15 mouse cellular contexts compared by ENCODE assay signal in genomic region chr5:103701466-103701865, GRCm38 (mm10). TPM values are rescaled to one million over a fixed set of nuclear protein-coding genes. Genes with fewer than 3 reads are reported as not detected.
DNase-seq lines count a peak whose midpoint lies in the region; ATAC-seq and TF ChIP-seq lines count a peak whose summit lies in the region.
"Had no signal": no experiment of that assay in that cellular context is flagged by ENCODE, and none has a peak within 500 bp of the region (broad histone marks: within the 10 kb centered on the region; RNA-seq: fewer than 3 reads in every experiment).

No protein-coding gene starts in this region.

- ATAC-seq in common myeloid progenitor, adult 5-6 weeks (replicated peaks; ENCODE audit: low read depth, poor library complexity, severe bottlenecking) = 0 out of 2 replicates have a peak, but pooled peaks have one; percentile 26
- no peak for ATAC-seq in stomach, postnatal 0 days (ENCODE audit: low FRiP score, low TSS enrichment)
- no peak for ATAC-seq in heart, embryonic 11.5 days (replicated peaks; ENCODE audit: insufficient number of reproducible peaks, low FRiP score, low TSS enrichment)

- H3K27me3 ChIP-seq in kidney, adult 2 months (replicated peaks; ENCODE audit: control insufficient read depth, insufficient read depth, low read length) = no peaks in the 10 kb centered on the region
- no peaks in the 10 kb centered on the region for H3K27me3 ChIP-seq in stomach, postnatal 0 days (ENCODE audit: control insufficient read depth, insufficient read depth, low read length)
- no peaks in the 10 kb centered on the region for H3K27me3 ChIP-seq in heart, embryonic 11.5 days (ENCODE audit: control insufficient read depth, insufficient read depth, low read length)

- H3K9ac ChIP-seq in stomach, postnatal 0 days (ENCODE audit: low read length) = no peak overlapping the region
- H3K9ac ChIP-seq in heart, embryonic 11.5 days (ENCODE audit: low read depth, low read length) = no peak overlapping the region
- H3K9ac ChIP-seq: forebrain, embryonic 12.5 days had no signal

- no peak overlapping the region for H3K4me3 ChIP-seq in kidney, adult 2 months (ENCODE audit: insufficient read depth, low read depth, low read length)
- H3K4me3 ChIP-seq in stomach, postnatal 0 days (ENCODE audit: low read depth, low read length) = no peak overlapping the region
- no peak overlapping the region for H3K4me3 ChIP-seq in heart, embryonic 11.5 days (ENCODE audit: low read depth, low read length)
- H3K4me3 ChIP-seq: forebrain, embryonic 12.5 days; limb, embryonic 10.5 days; myocyte had no signal

- no peaks in the 10 kb centered on the region for H3K9me3 ChIP-seq in stomach, postnatal 0 days (ENCODE audit: control insufficient read depth, low read length)
- no peaks in the 10 kb centered on the region; the same call in 1 of the 2 replicates for H3K9me3 ChIP-seq in heart, embryonic 11.5 days (replicated peaks; ENCODE audit: control insufficient read depth, low read length)
- H3K9me3 ChIP-seq: forebrain, embryonic 12.5 days; limb, embryonic 10.5 days had no signal

- H3K4me2 ChIP-seq in stomach, postnatal 0 days (replicated peaks; ENCODE audit: low read depth) = no peak overlapping the region
- no peak overlapping the region for H3K4me2 ChIP-seq in heart, embryonic 11.5 days
- H3K4me2 ChIP-seq: forebrain, embryonic 12.5 days had no signal

- no peak overlapping the region for H3K27ac ChIP-seq in kidney, adult 2 months (ENCODE audit: insufficient read depth, low read depth, low read length)
- H3K27ac ChIP-seq in stomach, postnatal 0 days (replicated peaks) = no peak overlapping the region
- H3K27ac ChIP-seq in heart, embryonic 11.5 days (ENCODE audit: low read depth, low read length) = no peak overlapping the region
- H3K27ac ChIP-seq: forebrain, embryonic 12.5 days; limb, embryonic 10.5 days had no signal

- H3K36me3 ChIP-seq in kidney, adult 2 months (ENCODE audit: control insufficient read depth, insufficient read depth, low read length) = no peaks in the 10 kb centered on the region
- no peaks in the 10 kb centered on the region for H3K36me3 ChIP-seq in stomach, postnatal 0 days (ENCODE audit: control insufficient read depth, insufficient read depth, low read length)
- no peaks in the 10 kb centered on the region for H3K36me3 ChIP-seq in heart, embryonic 11.5 days (ENCODE audit: control insufficient read depth, insufficient read depth, low read length)
- H3K36me3 ChIP-seq: forebrain, embryonic 12.5 days; limb, embryonic 10.5 days had no signal

- TF ChIP-seq POLR2A in kidney, adult 2 months (IDR thresholded peaks at IDR 0.05; ENCODE audit: low read depth, low read length) = no peak

- TF ChIP-seq CTCF in kidney, adult 2 months (conservative IDR thresholded peaks at IDR 0.05; ENCODE audit: insufficient read depth, insufficient read length, low read depth, low read length) = peak; percentile 39
- TF ChIP-seq CTCF in stomach, postnatal 0 days (IDR thresholded peaks at IDR 0.05; ENCODE audit: low read depth) = peak; percentile 46

- WGBS in kidney, adult 2 months = 79% methylated on average over 3 of the region's 3 CpGs
- 68% methylated on average over 3 of the region's 3 CpGs for WGBS in stomach, postnatal 0 days
- 71% methylated on average over 3 of the region's 3 CpGs for WGBS in heart, embryonic 11.5 days (ENCODE audit: insufficient replicate concordance)

- peaks cover 6% of the 10 kb centered on the region; the same call in 1 of the 2 replicates for H3K4me1 ChIP-seq in kidney, adult 2 months (ENCODE audit: control insufficient read depth, insufficient read depth, low read length)
- no peaks in the 10 kb centered on the region for H3K4me1 ChIP-seq in stomach, postnatal 0 days (replicated peaks; ENCODE audit: control insufficient read depth, insufficient read depth)
- no peaks in the 10 kb centered on the region for H3K4me1 ChIP-seq in heart, embryonic 11.5 days (ENCODE audit: control insufficient read depth, insufficient read depth, low read length)

- no peak for DNase-seq in kidney, adult 2 months
- no peak for DNase-seq in kidney, postnatal 10 days
- DNase-seq in thymus, postnatal 0 days (ENCODE audit: low spot score) = peak; percentile 46
- DNase-seq in thymus, postnatal 36 days = no peak
- DNase-seq in stomach, postnatal 0 days (ENCODE audit: low spot score) = no peak
- no peak for DNase-seq in retina, embryonic 14.5 days (ENCODE audit: low spot score)
- DNase-seq: gastrocnemius, postnatal 10 days; lung, postnatal 14 days had no signal

- no peak for TF ChIP-seq EP300 in stomach, postnatal 0 days (optimal IDR thresholded peaks at IDR 0.05)

RNA-seq across cellular contexts. Expression of gene Aff1, which starts 9.3 kb away (rescaled TPM):
- polyA plus RNA-seq in kidney, adult 2 months (2012; rRNA removed) = 13.2 and 16.8 TPM in 2 replicates
- polyA plus RNA-seq in thymus, postnatal 0 days (2015; fragmentation: Nextera tagmentation; extraction: Ambion mirVana) = 18.9 and 21.9 TPM in 2 replicates
- total RNA-seq in common myeloid progenitor, adult 5-6 weeks (2017) = 16.6 and 31.8 TPM in 2 replicates
- 4.3 and 4.9 TPM in 2 replicates for polyA plus RNA-seq in stomach, postnatal 0 days (2015; fragmentation: Nextera tagmentation; extraction: Ambion mirVana)
- polyA plus RNA-seq in heart, embryonic 11.5 days (2014; fragmentation: Nextera tagmentation; extraction: Ambion mirVana) = 12.1 and 13.4 TPM in 2 replicates

RNA-seq across cellular contexts. Expression of gene 1700016H13Rik, which starts 45.7 kb away (rescaled TPM):
- polyA plus RNA-seq in kidney, adult 2 months (2012; rRNA removed) = 0.15 TPM in 1 of 2 replicates, not detected in the other
- 0.09 and 0.18 TPM in 2 replicates for polyA plus RNA-seq in thymus, postnatal 0 days (2015; fragmentation: Nextera tagmentation; extraction: Ambion mirVana)
- total RNA-seq in common myeloid progenitor, adult 5-6 weeks (2017) = not detected in 2 replicates
- 0.34 and 0.35 TPM in 2 replicates for polyA plus RNA-seq in stomach, postnatal 0 days (2015; fragmentation: Nextera tagmentation; extraction: Ambion mirVana)
- not detected in 2 replicates for polyA plus RNA-seq in heart, embryonic 11.5 days (2014; fragmentation: Nextera tagmentation; extraction: Ambion mirVana)
- total RNA-seq: adrenal gland, adult 18-20 months; layer of hippocampus, adult 18-20 months had no signal
- polyA plus RNA-seq: forebrain, embryonic 12.5 days; myocyte had no signal
